Mouse (Mus musculus) layer of hippocampus, adult 9-11 months (tissue): Measurements from ENCODE around the gene Gfra1.

Source experiments
- DNase-seq: peaks from one replicate; pipeline ENCODE4 v3.0.0; 2022

The Gfra1 gene

GRCm38 (mm10) chr19:58250237-58250636 lies 205.5 kb downstream of the Gfra1 start:
- DNase-seq: no peak

DNA sequence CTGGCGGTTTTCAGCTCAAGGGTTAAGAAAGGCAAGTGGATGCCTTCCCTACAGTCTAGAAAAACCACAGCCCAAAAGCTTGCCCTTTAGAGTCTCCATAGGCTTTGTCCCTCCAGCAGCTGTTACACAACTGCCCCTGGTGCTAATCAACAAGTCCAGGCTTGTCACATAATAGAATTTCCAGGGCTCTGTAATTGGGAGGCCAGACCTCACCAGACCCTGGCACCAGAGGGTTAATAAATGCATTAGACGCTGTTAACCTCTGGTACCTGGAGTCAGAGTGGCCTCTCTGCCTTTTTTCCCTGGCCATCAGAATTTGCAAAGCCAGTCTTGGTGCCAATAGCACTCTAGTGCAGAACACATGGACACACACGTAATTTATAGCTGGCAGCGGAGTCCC lies 211.6 kb downstream of the Gfra1 start:
- DNase-seq: no peak

DNA sequence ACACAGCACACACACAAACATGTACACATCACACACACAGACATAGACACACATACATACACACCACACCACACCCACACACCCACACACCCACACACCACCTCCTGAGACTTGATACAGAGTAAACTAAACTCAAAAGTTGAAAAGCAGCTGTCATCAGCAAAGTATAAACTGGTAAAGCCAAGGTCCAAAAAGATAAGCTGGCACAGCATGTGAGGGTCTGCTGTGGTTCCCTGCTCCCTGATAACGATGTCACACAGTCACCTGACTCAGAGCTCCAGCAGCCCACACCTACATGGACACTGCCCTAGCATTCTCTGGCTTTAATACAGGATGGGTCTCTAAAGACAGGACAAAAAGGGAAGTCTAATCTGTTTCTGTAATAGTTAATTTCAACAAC lies 212.1 kb downstream of the Gfra1 start:
- no peak for DNase-seq

GRCm38 (mm10) chr19:58238325-58238724 lies 217.4 kb downstream of the Gfra1 start:
- no peak for DNase-seq

GRCm38 (mm10) chr19:58227725-58228124 lies 228.0 kb downstream of the Gfra1 start:
- DNase-seq: no peak

- DNase-seq: no peak
Measured at GRCm38 (mm10) chr19:58226882-58227281, 228.8 kb downstream of the Gfra1 start.

DNA sequence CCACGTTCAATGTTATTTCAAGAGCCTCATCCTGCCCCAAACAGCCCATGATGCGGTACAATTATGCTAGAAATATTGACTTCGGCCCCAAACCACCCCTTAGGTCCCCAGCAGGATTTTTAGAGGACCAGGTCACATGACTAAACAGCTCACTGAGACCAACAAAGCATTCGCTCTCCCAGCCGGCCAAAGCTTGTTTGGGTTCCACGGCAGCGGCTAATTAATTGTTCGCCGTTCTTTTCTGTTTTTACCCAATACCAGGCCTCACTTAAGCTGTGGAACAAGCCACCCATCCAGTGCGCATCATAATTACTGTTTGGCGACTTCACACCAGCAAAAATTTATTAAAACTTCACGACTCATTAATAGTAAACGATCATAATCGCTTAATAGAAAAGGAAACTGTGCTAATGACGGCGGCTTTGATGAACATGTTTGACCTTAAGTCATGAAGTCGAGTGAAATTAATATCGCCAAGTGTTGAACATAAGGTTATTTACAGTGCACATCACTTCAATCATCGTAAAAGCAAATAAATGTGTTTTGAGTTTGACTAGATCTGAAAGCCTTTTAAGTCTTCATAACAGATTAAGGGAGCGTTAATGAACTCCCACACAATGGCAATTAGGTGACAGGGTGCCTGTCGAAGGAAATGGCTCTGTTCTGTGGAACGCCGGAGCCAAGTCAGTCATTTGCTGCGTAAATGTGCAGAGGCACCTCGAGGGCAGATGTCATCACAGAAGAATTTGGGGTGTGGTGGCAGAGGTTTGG lies 235.5 kb downstream of the Gfra1 start:
- no peak for DNase-seq

GRCm38 (mm10) chr19:58217591-58217990 lies 238.1 kb downstream of the Gfra1 start:
- peak; percentile 22 for DNase-seq

DNA sequence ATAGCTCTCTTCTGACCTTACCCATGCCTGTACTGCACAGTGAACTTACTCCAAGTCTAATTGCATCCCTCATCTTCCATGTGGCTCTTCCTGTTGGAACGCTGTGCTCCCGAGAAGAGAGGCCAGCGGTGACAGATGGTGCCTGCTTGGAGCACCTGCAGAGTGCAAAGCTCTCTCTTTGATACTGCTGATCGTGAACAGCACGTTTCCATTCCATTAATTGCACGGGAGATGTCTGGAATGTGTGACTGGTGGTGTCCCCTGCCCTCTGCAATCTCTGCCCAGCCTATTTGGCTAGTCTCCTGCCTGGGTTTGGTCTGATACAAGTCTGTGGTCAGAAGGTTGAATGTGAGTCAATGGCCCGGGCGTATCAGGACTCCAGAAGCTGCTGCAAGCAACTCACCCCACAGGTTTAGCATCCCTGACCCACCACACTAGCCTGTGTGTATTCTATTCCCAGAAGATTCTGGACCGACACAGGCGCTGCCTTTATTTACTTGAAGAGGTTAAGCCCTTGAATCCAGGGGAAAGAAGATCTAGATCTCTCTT lies 249.1 kb downstream of the Gfra1 start:
- no peak for DNase-seq

DNA sequence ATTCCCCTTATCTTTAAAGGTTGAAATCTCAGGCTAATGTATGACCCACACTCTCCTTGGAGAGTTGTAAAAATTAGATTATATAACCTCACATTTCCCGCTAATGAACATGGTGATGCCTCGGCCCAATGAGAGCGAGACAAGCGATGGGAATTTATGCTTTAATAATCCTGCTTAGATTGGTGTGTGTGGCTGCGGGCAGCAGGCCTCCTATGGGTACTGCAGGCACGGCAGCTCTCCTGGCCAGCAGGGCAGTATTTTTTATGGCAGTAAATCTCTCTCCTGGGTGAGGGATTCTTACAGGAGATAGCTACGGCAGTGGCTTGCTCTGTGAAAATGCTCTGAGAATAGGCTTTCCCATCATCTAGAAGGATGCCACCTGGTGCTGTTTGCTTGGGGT lies 250.2 kb downstream of the Gfra1 start:
- no peak for DNase-seq

DNA sequence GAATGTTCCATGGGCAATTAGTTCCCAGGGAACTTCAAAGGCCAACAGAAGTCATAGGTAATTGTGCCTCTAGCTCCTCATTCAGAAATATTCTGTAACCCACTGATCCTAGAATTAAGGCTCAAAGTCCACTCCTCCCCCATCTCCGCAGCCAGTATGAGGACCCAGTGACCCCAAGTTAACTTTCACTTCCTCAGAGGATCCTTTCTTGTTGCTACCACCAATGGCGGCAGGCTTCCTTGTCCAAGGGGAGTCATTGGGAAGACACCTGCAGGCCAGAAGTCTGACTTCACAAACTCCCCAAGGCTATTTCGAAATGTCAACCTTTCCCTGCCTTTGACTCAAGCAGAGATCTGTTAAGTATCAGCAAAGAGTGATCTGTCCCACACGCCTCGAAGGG lies 253.1 kb downstream of the Gfra1 start:
- no peak for DNase-seq

DNA sequence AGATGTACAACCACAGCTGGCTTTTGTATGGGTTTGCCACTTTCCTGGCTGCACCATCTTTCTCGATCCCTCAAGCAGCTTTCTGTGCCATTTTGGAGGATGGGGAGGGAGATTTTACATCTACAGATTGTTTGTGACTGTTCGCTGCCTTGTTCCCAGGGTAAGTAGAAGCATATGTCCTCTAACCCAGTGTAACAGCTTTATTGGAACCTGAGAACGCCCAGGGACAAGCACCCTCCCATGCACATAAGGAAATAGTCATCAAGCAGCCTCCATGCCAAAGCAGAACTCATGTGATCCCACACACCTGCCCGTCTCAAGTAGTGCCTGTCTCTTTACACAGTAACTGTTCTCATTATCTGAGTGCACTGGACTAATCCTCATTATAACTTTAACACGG lies 256.0 kb downstream of the Gfra1 start:
- DNase-seq: no peak

GRCm38 (mm10) chr19:58193733-58194456 lies 261.8 kb downstream of the Gfra1 start:
- DNase-seq: no peak

DNA sequence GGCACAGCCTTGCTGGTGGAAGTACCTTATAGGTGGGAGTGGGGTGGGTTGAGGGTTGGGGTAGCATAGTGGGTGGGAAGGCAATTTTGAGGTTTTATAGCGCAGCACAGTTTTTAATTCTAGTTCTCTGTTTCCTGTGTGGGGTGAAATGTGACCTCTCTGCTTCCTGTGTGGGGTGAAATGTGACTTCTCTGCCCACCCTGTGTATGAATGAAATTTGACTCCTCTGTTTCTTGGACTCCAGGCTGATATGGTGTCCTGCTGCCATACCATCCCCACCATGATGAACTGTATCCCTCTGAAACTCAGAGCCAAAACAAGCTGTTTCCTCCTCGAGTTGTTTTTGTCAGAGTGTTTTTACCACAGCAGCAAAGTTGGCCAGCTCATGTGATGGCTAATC lies 264.8 kb downstream of the Gfra1 start:
- DNase-seq: no peak

- peak; percentile 23 for DNase-seq
Measured at GRCm38 (mm10) chr19:58186558-58186957, 269.2 kb downstream of the Gfra1 start.
